Mouse (Mus musculus) olfactory bulb, adult 2 months (tissue): ENCODE data around the gene Daam2. TPM values are rescaled to one million over a fixed set of nuclear protein-coding genes. Genes with fewer than 3 reads are reported as not detected.
"Not testable (repeated sequence)": the region's sequence is repeated elsewhere in the genome, so short reads cannot be mapped to it uniquely, and the experiment has no call there.

Experiments used
- H3K27ac ChIP-seq: fragments of 200-500 bp; 2 replicates; pipeline ENCODE4 v1.5.1; 2012; ENCODE audit warnings: low read depth, low read length; ENCODE audit not compliant: insufficient read depth
- H3K4me1 ChIP-seq: fragments of 200-500 bp; 2 replicates; pipeline ENCODE4 v1.6.1; 2012; ENCODE audit warnings: low read length; ENCODE audit not compliant: control insufficient read depth, insufficient read depth
- H3K4me3 ChIP-seq: fragments of 200-500 bp; 2 replicates; pipeline ENCODE4 v1.5.1; 2012; ENCODE audit warnings: mild to moderate bottlenecking, low read depth, low read length, moderate library complexity; ENCODE audit not compliant: insufficient read depth
- CTCF ChIP-seq: fragments of 200-500 bp; IDR thresholded peaks from 2 replicates; pipeline ENCODE4 v1.5.1; 2012; ENCODE audit warnings: low read depth, mild to moderate bottlenecking, low read length, moderate library complexity; ENCODE audit not compliant: insufficient read depth
- POLR2A ChIP-seq: fragments of 200-500 bp; IDR thresholded peaks from 2 replicates; pipeline ENCODE4 v1.6.1; 2012; ENCODE audit warnings: mild to moderate bottlenecking, low read depth, low read length, moderate library complexity; ENCODE audit not compliant: insufficient read depth
- WGBS: fragments of 180-500 bp; shearing (Covaris S2); methylation state at CpG from one replicate; pipeline ENCODE4 v1.1.7; 2018; 5-methylcytosine and 5-hydroxymethylcytosine counted together
- polyA plus RNA-seq: library from polyadenylated mRNA; stranded (reverse); fragments of >200 nt; gene quantifications from 2 replicates; pipeline ENCODE4 v1.2.4, GENCODE M21; 2012; ENCODE audit warnings: low replicate concordance; ENCODE audit not compliant: missing spikeins, insufficient read depth, insufficient read length

Gene Daam2
- polyA plus RNA-seq, 1 experiment, result not detected

DNA sequence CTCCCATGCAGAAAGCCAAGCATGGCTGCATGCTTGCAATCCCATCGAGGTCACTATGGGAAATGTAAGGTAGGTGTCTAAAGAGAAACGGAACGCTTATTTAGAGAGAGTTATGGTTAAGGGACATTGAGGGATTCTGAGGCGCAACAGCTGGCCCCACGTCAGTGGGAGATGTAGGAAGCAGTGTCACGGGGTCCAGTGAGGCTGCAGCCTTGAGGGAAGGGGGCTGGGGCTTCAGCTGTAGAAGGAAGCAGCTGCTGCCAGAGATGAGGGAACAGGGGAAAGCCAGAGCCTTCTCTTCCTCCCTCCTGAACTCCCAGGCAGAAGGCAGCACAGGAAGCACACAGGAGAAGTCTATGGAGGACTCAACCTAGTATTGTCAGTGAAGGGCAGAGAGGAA, 113.2 kb downstream of the Daam2 start:
- WGBS, result 90% methylated on average over 6 of the region's 6 CpGs

DNA sequence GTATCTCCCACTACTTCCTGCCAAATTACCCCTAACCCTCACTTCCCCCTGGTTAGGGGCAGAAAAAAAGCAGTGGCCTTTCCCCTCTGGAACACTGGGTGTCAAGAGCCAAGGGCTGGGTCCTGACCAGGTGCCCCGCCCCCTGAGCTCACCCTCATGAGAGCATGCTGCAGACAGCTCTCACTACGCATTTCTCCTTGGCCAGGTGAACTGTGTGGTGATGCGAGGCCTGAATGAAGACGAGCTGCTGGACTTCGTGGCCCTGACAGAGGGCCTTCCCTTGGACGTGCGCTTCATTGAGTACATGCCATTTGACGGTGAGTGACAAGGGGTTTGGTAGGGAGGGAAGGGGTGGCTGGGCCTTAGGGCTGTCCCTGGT, 114.9 kb downstream of the Daam2 start:
- TF ChIP-seq CTCF (no peak), POLR2A (no peak)
- 87% methylated on average over 8 of the region's 8 CpGs for WGBS
- H3K27ac ChIP-seq, result no peak overlapping the region
- H3K4me1 ChIP-seq, result no peaks in the 10 kb centered on the region
- no peak overlapping the region for H3K4me3 ChIP-seq

More for the DNA sequence above, 113.2 kb downstream of the Daam2 start:
- no peak overlapping the region for H3K4me3 ChIP-seq
- TF ChIP-seq CTCF (no peak), POLR2A (no peak)
- no peaks in the 10 kb centered on the region for H3K4me1 ChIP-seq
- H3K27ac ChIP-seq, result no peak overlapping the region

- no peak overlapping the region for H3K27ac ChIP-seq
- WGBS, result 88% methylated on average over 9 of the region's 9 CpGs
- no peak for TF ChIP-seq CTCF
- no peak for TF ChIP-seq POLR2A
These were observed 115.4 kb downstream of the Daam2 start for GRCm38 (mm10) chr17:49448570-49449229.

GRCm38 (mm10) chr17:49442841-49443240, 121.3 kb downstream of the Daam2 start:
- not testable (repeated sequence) for H3K4me3 ChIP-seq, H3K4me1 ChIP-seq, H3K27ac ChIP-seq
- WGBS, result 93% methylated on average over 3 of the region's 3 CpGs

More at GRCm38 (mm10) chr17:49448570-49449229, 115.4 kb downstream of the Daam2 start:
- Histone ChIP-seq H3K4me1 (no peaks in the 10 kb centered on the region), H3K4me3 (no peak overlapping the region)

- Histone ChIP-seq H3K27ac (no peak overlapping the region), H3K4me1 (0 out of 2 replicates have a peak, but pooled peaks cover 3% of the 10 kb centered on the region), H3K4me3 (no peak overlapping the region)
- TF ChIP-seq CTCF (no peak), POLR2A (no peak)
- WGBS, result 92% methylated on average over 14 of the region's 14 CpGs
These were observed 123.6 kb downstream of the Daam2 start for GRCm38 (mm10) chr17:49440331-49441130.

DNA sequence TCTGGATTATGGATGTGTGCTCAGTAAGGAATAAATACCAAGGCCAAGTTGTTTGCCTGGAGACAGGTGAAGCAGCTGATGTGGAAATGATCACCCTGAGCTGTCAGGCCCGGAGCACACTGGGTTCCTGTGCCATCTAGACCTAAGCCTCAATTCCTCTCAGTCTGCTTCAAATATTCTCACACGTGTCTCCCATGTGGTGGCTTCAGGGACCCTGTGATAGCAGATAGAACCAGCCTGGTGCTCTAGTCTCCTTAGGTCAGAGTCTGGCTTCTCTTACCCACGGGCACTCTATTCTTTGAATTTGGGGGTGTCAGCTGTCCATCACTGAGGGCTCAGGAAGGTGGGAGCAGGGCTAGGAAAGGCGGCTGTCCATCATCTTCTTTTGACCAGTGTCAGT, 124.4 kb downstream of the Daam2 start:
- TF ChIP-seq POLR2A (no peak), CTCF (no peak)
- 93% methylated on average over 4 of the region's 4 CpGs for WGBS
- H3K4me3 ChIP-seq, result no peak overlapping the region

GRCm38 (mm10) chr17:49438822-49439574, 125.1 kb downstream of the Daam2 start:
- 96% methylated on average over 12 of the region's 12 CpGs for WGBS
- Histone ChIP-seq H3K4me1 (0 out of 2 replicates have a peak, but pooled peaks cover 3% of the 10 kb centered on the region), H3K27ac (no peak overlapping the region), H3K4me3 (no peak overlapping the region)
- TF ChIP-seq CTCF, result no peak

More for the DNA sequence above, 124.4 kb downstream of the Daam2 start:
- Histone ChIP-seq H3K27ac (no peak overlapping the region), H3K4me1 (0 out of 2 replicates have a peak, but pooled peaks cover 3% of the 10 kb centered on the region)

DNA sequence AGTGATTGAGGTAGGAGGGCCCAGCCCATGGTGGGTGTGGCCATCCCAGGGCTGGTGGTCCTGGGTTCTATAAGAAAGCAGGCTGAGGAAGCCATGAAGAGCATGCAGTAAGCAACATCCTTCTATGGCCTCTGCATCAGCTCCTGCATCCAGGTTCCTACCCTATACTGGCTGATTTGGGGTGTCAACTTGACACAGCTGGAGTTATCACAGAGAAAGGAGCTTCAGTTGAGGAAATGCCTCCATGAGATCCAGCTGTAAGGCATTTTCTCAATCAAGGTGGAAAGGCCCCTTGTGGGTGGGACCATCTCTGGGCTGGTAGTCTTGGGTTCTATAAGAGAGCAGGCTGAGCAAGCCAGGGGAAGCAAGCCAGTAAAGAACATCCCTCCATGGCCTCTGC, 126.8 kb downstream of the Daam2 start:
- H3K4me3 ChIP-seq, H3K27ac ChIP-seq, H3K4me1 ChIP-seq: not testable (repeated sequence)

GRCm38 (mm10) chr17:49436631-49437030, 127.5 kb downstream of the Daam2 start:
- 78% methylated on average over 6 of the region's 6 CpGs for WGBS
- no peak overlapping the region for H3K4me3 ChIP-seq
- peaks cover 9% of the 10 kb centered on the region for H3K4me1 ChIP-seq
- TF ChIP-seq POLR2A, result no peak
- no peak for TF ChIP-seq CTCF
- no peak overlapping the region for H3K27ac ChIP-seq
